Mouse (Mus musculus) kidney, embryonic 16.5 days (tissue): Measurements from ENCODE around the gene Erc1. TPM values are rescaled to one million over a fixed set of nuclear protein-coding genes. Genes with fewer than 3 reads are reported as not detected.

Experiments
- ATAC-seq: fragments of 200-750 bp; cut with Nextera tagmentation; 2 replicates; pipeline ENCODE4 v1.8.0; 2017; ENCODE audit warnings: moderate TSS enrichment; ENCODE audit not compliant: low FRiP score, low TSS enrichment
- H3K27ac ChIP-seq: fragments of 300-500 bp; sonication (generic); 2 replicates; pipeline ENCODE4 v1.5.1; 2014; ENCODE audit warnings: low read length
- H3K27me3 ChIP-seq: fragments of 300-500 bp; sonication (generic); 2 replicates; pipeline ENCODE4 v1.6.1; 2014; ENCODE audit warnings: low read length, control low read depth, mixed read lengths; ENCODE audit not compliant: insufficient read depth
- H3K36me3 ChIP-seq: fragments of 300-500 bp; sonication (generic); 2 replicates; pipeline ENCODE4 v1.6.1; 2014; ENCODE audit warnings: low read length, control low read depth, mixed read lengths; ENCODE audit not compliant: insufficient read depth
- H3K4me1 ChIP-seq: fragments of 300-500 bp; sonication (generic); 2 replicates; pipeline ENCODE4 v1.6.1; 2014; ENCODE audit warnings: low read length, control low read depth, mixed read lengths; ENCODE audit not compliant: insufficient read depth
- H3K4me2 ChIP-seq: fragments of 300-500 bp; sonication (generic); replicated peaks from 2 replicates; pipeline ENCODE4 v1.6.1; 2014; ENCODE audit warnings: low read depth, low read length
- H3K4me3 ChIP-seq: fragments of 300-500 bp; sonication (generic); 2 replicates; pipeline ENCODE4 v1.5.1; 2014; ENCODE audit warnings: mild to moderate bottlenecking, low read length
- H3K9ac ChIP-seq: fragments of 300-500 bp; sonication (generic); replicated peaks from 2 replicates; pipeline ENCODE4 v1.6.1; 2014; ENCODE audit warnings: low read length
- H3K9me3 ChIP-seq: fragments of 300-500 bp; sonication (generic); 2 replicates; pipeline ENCODE4 v1.6.1; 2016; ENCODE audit warnings: low read length, control low read depth
- WGBS: fragments of 180-500 bp; shearing (Covaris S2); extraction: QIAGEN DNeasy Blood & Tissue Kit; methylation state at CpG from one replicate; pipeline ENCODE4 v1.1.7; 2014; 5-methylcytosine and 5-hydroxymethylcytosine counted together
- polyA plus RNA-seq: library from polyadenylated mRNA; unstranded; fragments of >200 nt; fragmentation: Nextera tagmentation; extraction: Ambion mirVana; gene quantifications from 2 replicates; pipeline ENCODE4 v1.2.1, GENCODE M21; 2015

Erc1 gene
- polyA plus RNA-seq, 1 experiment from 2014 or later, result 15.0 TPM

GRCm38 (mm10) chr6:119764355-119764754, 83.6 kb downstream of the Erc1 start:
- 94% methylated on average over 3 of the region's 3 CpGs for WGBS
- no peak overlapping the region for H3K9ac ChIP-seq
- H3K4me1 ChIP-seq, result no peaks in the 10 kb centered on the region
- H3K9me3 ChIP-seq, result no peaks in the 10 kb centered on the region
- H3K4me2 ChIP-seq, result no peak overlapping the region
- ATAC-seq, result no peak
- no peaks in the 10 kb centered on the region for H3K27me3 ChIP-seq
- H3K27ac ChIP-seq, result no peak overlapping the region
- H3K4me3 ChIP-seq, result no peak overlapping the region
- H3K36me3 ChIP-seq, result peaks cover 5% of the 10 kb centered on the region; the same call in 1 of the 2 replicates

GRCm38 (mm10) chr6:119759866-119760265, 88.1 kb downstream of the Erc1 start:
- Histone ChIP-seq H3K4me1 (no peaks in the 10 kb centered on the region), H3K4me3 (no peak overlapping the region), H3K4me2 (no peak overlapping the region), H3K36me3 (peaks cover 5% of the 10 kb centered on the region; the same call in 1 of the 2 replicates), H3K9me3 (no peaks in the 10 kb centered on the region), H3K27me3 (no peaks in the 10 kb centered on the region), H3K27ac (no peak overlapping the region), H3K9ac (no peak overlapping the region)
- ATAC-seq, result no peak
- 78% methylated on average over 3 of the region's 3 CpGs for WGBS

GRCm38 (mm10) chr6:119758490-119758889, 89.5 kb downstream of the Erc1 start:
- no peak for ATAC-seq
- Histone ChIP-seq H3K27me3 (no peaks in the 10 kb centered on the region), H3K4me3 (no peak overlapping the region), H3K9ac (no peak overlapping the region), H3K27ac (no peak overlapping the region), H3K9me3 (no peaks in the 10 kb centered on the region), H3K36me3 (peaks cover 5% of the 10 kb centered on the region; the same call in 1 of the 2 replicates), H3K4me1 (no peaks in the 10 kb centered on the region), H3K4me2 (no peak overlapping the region)
- 74% methylated on average over 2 of the region's 2 CpGs for WGBS

- ATAC-seq, result no peak
- H3K27me3 ChIP-seq, result no peaks in the 10 kb centered on the region
- no peak overlapping the region for H3K27ac ChIP-seq
- WGBS, result 58% methylated on average over 5 of the region's 5 CpGs
- H3K4me3 ChIP-seq, result no peak overlapping the region
- H3K4me2 ChIP-seq, result no peak overlapping the region
- H3K9me3 ChIP-seq, result no peaks in the 10 kb centered on the region
- H3K36me3 ChIP-seq, result peaks cover 9% of the 10 kb centered on the region; the same call in 1 of the 2 replicates
- H3K9ac ChIP-seq, result no peak overlapping the region
- H3K4me1 ChIP-seq, result no peaks in the 10 kb centered on the region
Observed at GRCm38 (mm10) chr6:119757796-119758195, 90.2 kb downstream of the Erc1 start.

GRCm38 (mm10) chr6:119755866-119756265, 92.1 kb downstream of the Erc1 start:
- H3K4me2 ChIP-seq, result no peak overlapping the region
- H3K36me3 ChIP-seq, result peaks cover 10% of the 10 kb centered on the region; the same call in 1 of the 2 replicates
- no peaks in the 10 kb centered on the region for H3K9me3 ChIP-seq
- H3K27ac ChIP-seq, result no peak overlapping the region
- ATAC-seq, result no peak
- no peak overlapping the region for H3K4me3 ChIP-seq
- no peaks in the 10 kb centered on the region for H3K4me1 ChIP-seq
- 46% methylated on average over 3 of the region's 3 CpGs for WGBS
- H3K27me3 ChIP-seq, result no peaks in the 10 kb centered on the region
- no peak overlapping the region for H3K9ac ChIP-seq

GRCm38 (mm10) chr6:119749093-119749635, 98.8 kb downstream of the Erc1 start:
- Histone ChIP-seq H3K36me3 (peaks cover 19% of the 10 kb centered on the region; the same call in 1 of the 2 replicates), H3K27me3 (no peaks in the 10 kb centered on the region), H3K27ac (no peak overlapping the region), H3K4me2 (no peak overlapping the region), H3K4me3 (no peak overlapping the region), H3K9ac (no peak overlapping the region), H3K4me1 (no peaks in the 10 kb centered on the region), H3K9me3 (no peaks in the 10 kb centered on the region)
- ATAC-seq, result no peak
- WGBS, result 72% methylated on average over 7 of the region's 7 CpGs

- H3K4me2 ChIP-seq, result no peak overlapping the region
- H3K9ac ChIP-seq, result no peak overlapping the region
- H3K4me3 ChIP-seq, result no peak overlapping the region
- H3K36me3 ChIP-seq, result peaks cover 10% of the 10 kb centered on the region
- ATAC-seq, result no peak
- no peaks in the 10 kb centered on the region for H3K9me3 ChIP-seq
- H3K27me3 ChIP-seq, result no peaks in the 10 kb centered on the region
- 90% methylated on average over 2 of the region's 2 CpGs for WGBS
- no peak overlapping the region for H3K27ac ChIP-seq
- H3K4me1 ChIP-seq, result no peaks in the 10 kb centered on the region
Observed at GRCm38 (mm10) chr6:119741861-119742260, 106.1 kb downstream of the Erc1 start.

- no peak overlapping the region for H3K9ac ChIP-seq
- no peak overlapping the region for H3K4me3 ChIP-seq
- no peak overlapping the region for H3K27ac ChIP-seq
- WGBS, result 87% methylated on average over 3 of the region's 3 CpGs
- no peaks in the 10 kb centered on the region; the same call in 1 of the 2 replicates for H3K4me1 ChIP-seq
- H3K4me2 ChIP-seq, result no peak overlapping the region
- peaks cover 10% of the 10 kb centered on the region for H3K36me3 ChIP-seq
- no peaks in the 10 kb centered on the region for H3K9me3 ChIP-seq
- no peaks in the 10 kb centered on the region for H3K27me3 ChIP-seq
- ATAC-seq, result no peak
Observed at GRCm38 (mm10) chr6:119740541-119740940, 107.4 kb downstream of the Erc1 start.

GRCm38 (mm10) chr6:119738638-119739375, 109.2 kb downstream of the Erc1 start:
- H3K4me3 ChIP-seq, result no peak overlapping the region
- H3K36me3 ChIP-seq, result peaks cover 10% of the 10 kb centered on the region
- H3K27ac ChIP-seq, result no peak overlapping the region
- H3K9me3 ChIP-seq, result no peaks in the 10 kb centered on the region
- H3K27me3 ChIP-seq, result no peaks in the 10 kb centered on the region
- no peak overlapping the region for H3K9ac ChIP-seq
- 90% methylated on average over 4 of the region's 4 CpGs for WGBS
- no peak overlapping the region for H3K4me2 ChIP-seq
- no peak for ATAC-seq
- peaks cover 4% of the 10 kb centered on the region; the same call in 1 of the 2 replicates for H3K4me1 ChIP-seq

GRCm38 (mm10) chr6:119737716-119738115, 110.3 kb downstream of the Erc1 start:
- WGBS, result 93% methylated on average over 4 of the region's 4 CpGs
- Histone ChIP-seq H3K9ac (no peak overlapping the region), H3K9me3 (no peaks in the 10 kb centered on the region), H3K4me2 (no peak overlapping the region), H3K4me1 (peaks cover 4% of the 10 kb centered on the region; the same call in 1 of the 2 replicates), H3K27ac (no peak overlapping the region), H3K4me3 (no peak overlapping the region), H3K27me3 (no peaks in the 10 kb centered on the region), H3K36me3 (peaks cover 4% of the 10 kb centered on the region; the same call in 1 of the 2 replicates)
- ATAC-seq, result no peak
